Mouse (Mus musculus): ENCODE data around the gene Xrcc1. TPM values are rescaled to one million over a fixed set of nuclear protein-coding genes. Genes with fewer than 3 reads are reported as not detected.

Gene Xrcc1
- 40.3 and 40.4 TPM in 2 replicates for polyA plus RNA-seq (2015; fragmentation: Nextera tagmentation; extraction: Ambion mirVana)

GRCm38 (mm10) chr7:24546068-24546614, at the start of gene Xrcc1, which contains the start of gene Pinlyp:
Xrcc1 (plus strand) TSS chr7:24546289.
Pinlyp (minus strand) TSS chr7:24546118.

GRCm38 (mm10) chr7:24506838-24507725, 39.0 kb upstream of the Xrcc1 start, which contains the start of gene Zfp428:
Zfp428 (plus strand) TSS chr7:24507006.

GRCm38 (mm10) chr7:24512355-24512754, 33.7 kb upstream of the Xrcc1 start, which contains the start of gene AC161166.1:
AC161166.1 (minus strand) TSS chr7:24512455.

GRCm38 (mm10) chr7:24530062-24530931, 15.8 kb upstream of the Xrcc1 start, which contains the start of gene Irgq:
Irgq (plus strand) TSS chr7:24530689.

GRCm38 (mm10) chr7:24587330-24588105, 41.4 kb downstream of the Xrcc1 start, which contains the start of the genes Ethe1 and Zfp575:
Ethe1 (plus strand) TSS chr7:24587543.
Zfp575 (minus strand) TSS chr7:24587641.

GRCm38 (mm10) chr7:24610144-24610878, 64.2 kb downstream of the Xrcc1 start, which contains the start of gene Phldb3:
Phldb3 (plus strand) TSS chr7:24610763.

Other genes starting within 250 kb of the Xrcc1 start
- 7.3 and 9.7 TPM in 2 replicates for gene Zfp61, start 245.1 kb upstream of the Xrcc1 start, polyA plus RNA-seq (2015; fragmentation: Nextera tagmentation; extraction: Ambion mirVana)
- gene Zfp94, start 229.6 kb upstream of the Xrcc1 start, polyA plus RNA-seq (2015; fragmentation: Nextera tagmentation; extraction: Ambion mirVana), result 3.8 and 5.0 TPM in 2 replicates
- gene Tescl, start 212.4 kb upstream of the Xrcc1 start, polyA plus RNA-seq (2015; fragmentation: Nextera tagmentation; extraction: Ambion mirVana), result not detected in 2 replicates
- gene Lypd5, start 197.1 kb upstream of the Xrcc1 start, polyA plus RNA-seq (2015; fragmentation: Nextera tagmentation; extraction: Ambion mirVana), result 0.08 TPM in 1 of 2 replicates, not detected in the other
- 122 and 131 TPM in 2 replicates for gene Kcnn4, start 176.0 kb upstream of the Xrcc1 start, polyA plus RNA-seq (2015; fragmentation: Nextera tagmentation; extraction: Ambion mirVana)
- 24.6 and 25.3 TPM in 2 replicates for gene Smg9, start 146.7 kb upstream of the Xrcc1 start, polyA plus RNA-seq (2015; fragmentation: Nextera tagmentation; extraction: Ambion mirVana)
- gene Irgc1, start 94.0 kb upstream of the Xrcc1 start, polyA plus RNA-seq (2015; fragmentation: Nextera tagmentation; extraction: Ambion mirVana), result 0.29 and 0.42 TPM in 2 replicates
- gene Plaur, start 83.8 kb upstream of the Xrcc1 start, polyA plus RNA-seq (2015; fragmentation: Nextera tagmentation; extraction: Ambion mirVana), result 26.4 and 31.6 TPM in 2 replicates
- gene Cadm4, start 64.3 kb upstream of the Xrcc1 start, polyA plus RNA-seq (2015; fragmentation: Nextera tagmentation; extraction: Ambion mirVana), result 5.3 and 6.6 TPM in 2 replicates
- gene Zfp428, start 39.3 kb upstream of the Xrcc1 start, polyA plus RNA-seq (2015; fragmentation: Nextera tagmentation; extraction: Ambion mirVana), result 6.1 and 9.6 TPM in 2 replicates
- 0.11 TPM in 1 of 2 replicates, not detected in the other for gene AC161166.1, start 33.8 kb upstream of the Xrcc1 start, polyA plus RNA-seq (2015; fragmentation: Nextera tagmentation; extraction: Ambion mirVana)
- 1.5 and 2.0 TPM in 2 replicates for gene Irgq, start 15.6 kb upstream of the Xrcc1 start, polyA plus RNA-seq (2015; fragmentation: Nextera tagmentation; extraction: Ambion mirVana)
- gene Pinlyp, start 171 bp upstream of the Xrcc1 start, polyA plus RNA-seq (2015; fragmentation: Nextera tagmentation; extraction: Ambion mirVana), result 0.21 TPM in 1 of 2 replicates, not detected in the other
- gene Ethe1, start 41.3 kb downstream of the Xrcc1 start, polyA plus RNA-seq (2015; fragmentation: Nextera tagmentation; extraction: Ambion mirVana), result 23.2 and 28.2 TPM in 2 replicates
- 1.0 and 1.5 TPM in 2 replicates for gene Zfp575, start 41.4 kb downstream of the Xrcc1 start, polyA plus RNA-seq (2015; fragmentation: Nextera tagmentation; extraction: Ambion mirVana)
- 0.28 and 0.38 TPM in 2 replicates for gene Phldb3, start 64.5 kb downstream of the Xrcc1 start, polyA plus RNA-seq (2015; fragmentation: Nextera tagmentation; extraction: Ambion mirVana)
- 0.10 TPM in 1 of 2 replicates, not detected in the other for gene Lypd3, start 90.3 kb downstream of the Xrcc1 start, polyA plus RNA-seq (2015; fragmentation: Nextera tagmentation; extraction: Ambion mirVana)
- gene Tex101, start 130.4 kb downstream of the Xrcc1 start, polyA plus RNA-seq (2015; fragmentation: Nextera tagmentation; extraction: Ambion mirVana), result not detected in 2 replicates
- gene BC049730, start 163.0 kb downstream of the Xrcc1 start, polyA plus RNA-seq (2015; fragmentation: Nextera tagmentation; extraction: Ambion mirVana), result not detected in 2 replicates
- not detected in 2 replicates for gene Gm4763, start 180.6 kb downstream of the Xrcc1 start, polyA plus RNA-seq (2015; fragmentation: Nextera tagmentation; extraction: Ambion mirVana)
- gene Cd177, start 214.0 kb downstream of the Xrcc1 start, polyA plus RNA-seq (2015; fragmentation: Nextera tagmentation; extraction: Ambion mirVana), result 23.7 and 40.3 TPM in 2 replicates
- gene Ceacam10, start 230.9 kb downstream of the Xrcc1 start, polyA plus RNA-seq (2015; fragmentation: Nextera tagmentation; extraction: Ambion mirVana), result 12.4 and 21.1 TPM in 2 replicates